Mouse (Mus musculus) forebrain, embryonic 11.5 days (tissue): ENCODE results near the gene Tmem230. TPM values are rescaled to one million over a fixed set of nuclear protein-coding genes. Genes with fewer than 3 reads are reported as not detected.
"Not testable (repeated sequence)": the region's sequence is repeated elsewhere in the genome, so short reads cannot be mapped to it uniquely, and the experiment has no call there.

ENCODE experiments used
- ATAC-seq: fragments of 200-750 bp; cut with Nextera tagmentation; replicated peaks from 2 replicates; pipeline ENCODE4 v1.8.0; 2017; ENCODE audit warnings: moderate TSS enrichment; ENCODE audit not compliant: low FRiP score
- DNase-seq: peaks from one replicate; pipeline ENCODE4 v3.0.0-alpha.2; 2017; ENCODE audit warnings: low spot score
- H3K27ac ChIP-seq: fragments of 300-500 bp; sonication (generic); 2 replicates; pipeline ENCODE4 v1.5.1; 2014; ENCODE audit warnings: low read depth, low read length
- H3K27me3 ChIP-seq: fragments of 300-500 bp; sonication (generic); 2 replicates; pipeline ENCODE4 v1.6.1; 2014; ENCODE audit warnings: mild to moderate bottlenecking, low read length, mixed read lengths; ENCODE audit not compliant: control insufficient read depth, insufficient read depth
- H3K36me3 ChIP-seq: fragments of 300-500 bp; sonication (generic); 2 replicates; pipeline ENCODE4 v1.6.1; 2014; ENCODE audit warnings: mild to moderate bottlenecking, low read length, moderate library complexity, mixed read lengths; ENCODE audit not compliant: control insufficient read depth, insufficient read depth
- H3K4me1 ChIP-seq: fragments of 300-500 bp; sonication (generic); replicated peaks from 2 replicates; pipeline ENCODE4 v1.6.1; 2014; ENCODE audit warnings: low read length, mixed read lengths; ENCODE audit not compliant: control insufficient read depth, insufficient read depth
- H3K4me2 ChIP-seq: fragments of 300-500 bp; sonication (generic); 2 replicates; pipeline ENCODE4 v1.6.1; 2014; ENCODE audit warnings: low read depth, mild to moderate bottlenecking, low read length, moderate library complexity, mixed read lengths; ENCODE audit not compliant: severe bottlenecking
- H3K4me3 ChIP-seq: fragments of 300-500 bp; sonication (generic); 2 replicates; pipeline ENCODE4 v1.5.1; 2014; ENCODE audit warnings: low read depth, low read length
- H3K9ac ChIP-seq: fragments of 300-500 bp; sonication (generic); 2 replicates; pipeline ENCODE4 v1.6.1; 2014; ENCODE audit warnings: low read length
- H3K9me3 ChIP-seq: fragments of 300-500 bp; sonication (generic); 2 replicates; pipeline ENCODE4 v1.6.1; 2016; ENCODE audit warnings: low read length, mixed read lengths; ENCODE audit not compliant: control insufficient read depth
- WGBS: fragments of 180-500 bp; shearing (Covaris S2); extraction: QIAGEN DNeasy Blood & Tissue Kit; methylation state at CpG from one replicate; pipeline ENCODE4 v1.1.7; 2014; 5-methylcytosine and 5-hydroxymethylcytosine counted together
- polyA plus RNA-seq: library from polyadenylated mRNA; unstranded; fragments of >200 nt; fragmentation: Nextera tagmentation; extraction: Ambion mirVana; gene quantifications from 2 replicates; pipeline ENCODE4 v1.2.1, GENCODE M21; 2014

Gene Tmem230
- polyA plus RNA-seq = 44.5 and 48.5 TPM in 2 replicates

GRCm38 (mm10) chr2:132247539-132248313, at the start of gene Tmem230:
TSS of gene Tmem230 (minus strand) at chr2:132247807.
- Histone ChIP-seq H3K27ac (peak within 1 kb of the TSS; percentile 41; the same call in 1 of the 2 replicates), H3K27me3 (no peaks in the 10 kb centered on the region), H3K36me3 (no peaks in the 10 kb centered on the region; the same call in 1 of the 2 replicates), H3K9me3 (no peaks in the 10 kb centered on the region), H3K4me1 (peaks cover 15% of the 10 kb centered on the region), H3K4me3 (peak within 1 kb of the TSS; percentile 51), H3K4me2 (peak within 1 kb of the TSS; percentile 72), H3K9ac (peak within 1 kb of the TSS; percentile 60)
- ATAC-seq = peak; percentile 93
- DNase-seq = peak; percentile 95
- WGBS = 4% methylated on average over 50 of the region's 50 CpGs

GRCm38 (mm10) chr2:132293694-132294450, 46.3 kb upstream of the Tmem230 start:
- H3K4me3 ChIP-seq = no peak overlapping the region
- no peak overlapping the region for H3K9ac ChIP-seq
- 92% methylated on average over 10 of the region's 10 CpGs for WGBS
- peaks cover 4% of the 10 kb centered on the region; the same call in 1 of the 2 replicates for H3K36me3 ChIP-seq
- H3K27me3 ChIP-seq = no peaks in the 10 kb centered on the region
- no peak for ATAC-seq
- no peak overlapping the region for H3K4me2 ChIP-seq
- H3K27ac ChIP-seq = no peak overlapping the region
- no peaks in the 10 kb centered on the region for H3K9me3 ChIP-seq
- peaks cover 5% of the 10 kb centered on the region; the same call in 1 of the 2 replicates for H3K4me1 ChIP-seq
- no peak for DNase-seq

GRCm38 (mm10) chr2:132292083-132292482, 44.5 kb upstream of the Tmem230 start:
- DNase-seq (no peak), ATAC-seq (no peak; the same call in 1 of the 2 replicates)
- no peak overlapping the region for H3K27ac ChIP-seq

GRCm38 (mm10) chr2:132291265-132291664, 43.7 kb upstream of the Tmem230 start:
- Histone ChIP-seq H3K27ac (no peak overlapping the region), H3K4me3 (no peak overlapping the region), H3K27me3 (no peaks in the 10 kb centered on the region), H3K36me3 (peaks cover 2% of the 10 kb centered on the region; the same call in 1 of the 2 replicates), H3K9me3 (no peaks in the 10 kb centered on the region), H3K9ac (no peak overlapping the region), H3K4me2 (no peak overlapping the region), H3K4me1 (peaks cover 5% of the 10 kb centered on the region; the same call in 1 of the 2 replicates)
- WGBS = 71% methylated on average over 3 of the region's 3 CpGs
- no peak for ATAC-seq
- no peak for DNase-seq

More at GRCm38 (mm10) chr2:132292083-132292482, 44.5 kb upstream of the Tmem230 start:
- H3K4me3 ChIP-seq = no peak overlapping the region
- peaks cover 5% of the 10 kb centered on the region; the same call in 1 of the 2 replicates for H3K4me1 ChIP-seq
- peaks cover 2% of the 10 kb centered on the region; the same call in 1 of the 2 replicates for H3K36me3 ChIP-seq
- WGBS = 37% methylated on average over 4 of the region's 4 CpGs
- H3K27me3 ChIP-seq = no peaks in the 10 kb centered on the region
- no peak overlapping the region for H3K9ac ChIP-seq
- H3K4me2 ChIP-seq = no peak overlapping the region
- no peaks in the 10 kb centered on the region for H3K9me3 ChIP-seq

- DNase-seq (no peak), ATAC-seq (no peak)
- no peaks in the 10 kb centered on the region for H3K9me3 ChIP-seq
- H3K36me3 ChIP-seq = peaks cover 2% of the 10 kb centered on the region; the same call in 1 of the 2 replicates
- H3K27ac ChIP-seq = no peak overlapping the region
- H3K9ac ChIP-seq = no peak overlapping the region
- H3K4me3 ChIP-seq = no peak overlapping the region
- no peak overlapping the region for H3K4me2 ChIP-seq
- H3K27me3 ChIP-seq = no peaks in the 10 kb centered on the region
- H3K4me1 ChIP-seq = peaks cover 5% of the 10 kb centered on the region; the same call in 1 of the 2 replicates
- 81% methylated on average over 6 of the region's 6 CpGs for WGBS
These were observed 43.2 kb upstream of the Tmem230 start for GRCm38 (mm10) chr2:132290808-132291207.

- ATAC-seq, H3K27me3 ChIP-seq, H3K4me3 ChIP-seq, H3K27ac ChIP-seq, H3K36me3 ChIP-seq, H3K9ac ChIP-seq, H3K4me1 ChIP-seq, DNase-seq, H3K4me2 ChIP-seq, H3K9me3 ChIP-seq: not testable (repeated sequence)
- WGBS = 92% methylated on average over 5 of the region's 7 CpGs
These were observed 41.6 kb upstream of the Tmem230 start for GRCm38 (mm10) chr2:132289213-132289612.

GRCm38 (mm10) chr2:132286376-132287076, 38.9 kb upstream of the Tmem230 start:
- H3K36me3 ChIP-seq = no peaks in the 10 kb centered on the region
- ATAC-seq (no peak), DNase-seq (no peak)
- no peaks in the 10 kb centered on the region for H3K27me3 ChIP-seq
- H3K4me3 ChIP-seq = no peak overlapping the region
- H3K9me3 ChIP-seq = no peaks in the 10 kb centered on the region
- WGBS = 86% methylated on average over 9 of the region's 9 CpGs
- H3K9ac ChIP-seq = no peak overlapping the region
- no peak overlapping the region for H3K27ac ChIP-seq
- H3K4me2 ChIP-seq = no peak overlapping the region
- peaks cover 15% of the 10 kb centered on the region for H3K4me1 ChIP-seq

- not testable (repeated sequence) for DNase-seq, ATAC-seq
- 92% methylated on average over 5 of the region's 5 CpGs for WGBS
These were observed 38.1 kb upstream of the Tmem230 start for GRCm38 (mm10) chr2:132285722-132286121.

More at GRCm38 (mm10) chr2:132285722-132286121, 38.1 kb upstream of the Tmem230 start:
- H3K4me1 ChIP-seq = peaks cover 15% of the 10 kb centered on the region
- not testable (repeated sequence) for H3K4me2 ChIP-seq, H3K27ac ChIP-seq, H3K36me3 ChIP-seq, H3K9ac ChIP-seq, H3K27me3 ChIP-seq, H3K9me3 ChIP-seq, H3K4me3 ChIP-seq
